Mouse (Mus musculus) cortical plate, adult 2 months (tissue): Measurements from ENCODE around the gene Cenpf.

ENCODE experiments used
- CTCF ChIP-seq: fragments of 200-500 bp; IDR thresholded peaks from 2 replicates; pipeline ENCODE4 v1.5.1; 2011; ENCODE audit warnings: mild to moderate bottlenecking, control low read depth, low read length; ENCODE audit not compliant: insufficient read depth; ENCODE audit errors: extremely low read depth
- POLR2A ChIP-seq: fragments of 200-500 bp; IDR thresholded peaks from 2 replicates; pipeline ENCODE4 v1.6.1; 2011; ENCODE audit warnings: mild to moderate bottlenecking, low read length, control low read depth; ENCODE audit not compliant: insufficient read depth; ENCODE audit errors: extremely low read depth

GRCm38 (mm10) chr1:189617381-189617780 is 70.5 kb downstream of the Cenpf start:
- TF ChIP-seq POLR2A (no peak), CTCF (no peak)
